Mouse (Mus musculus) embryonic facial prominence, embryonic 13.5 days (tissue): ENCODE measurements around the gene AI182371. TPM values are rescaled to one million over a fixed set of nuclear protein-coding genes. Genes with fewer than 3 reads are reported as not detected.

Source experiments
- ATAC-seq: fragments of 200-750 bp; cut with Nextera tagmentation; 2 replicates; pipeline ENCODE4 v1.8.0; 2017; ENCODE audit warnings: low read depth; ENCODE audit not compliant: insufficient number of reproducible peaks, insufficient read depth, low FRiP score, low TSS enrichment
- H3K27ac ChIP-seq: fragments of 300-500 bp; sonication (generic); 2 replicates; pipeline ENCODE4 v1.5.1; 2015; ENCODE audit warnings: moderate library complexity, mild to moderate bottlenecking, inconsistent platforms
- H3K27me3 ChIP-seq: fragments of 300-500 bp; sonication (generic); 2 replicates; pipeline ENCODE4 v1.6.1; 2015; ENCODE audit warnings: mild to moderate bottlenecking, inconsistent platforms
- H3K36me3 ChIP-seq: fragments of 300-500 bp; sonication (generic); 2 replicates; pipeline ENCODE4 v1.6.1; 2015; ENCODE audit warnings: mild to moderate bottlenecking, inconsistent platforms
- H3K4me1 ChIP-seq: fragments of 300-500 bp; sonication (generic); 2 replicates; pipeline ENCODE4 v1.6.1; 2015; ENCODE audit warnings: inconsistent platforms
- H3K4me2 ChIP-seq: fragments of 300-500 bp; sonication (generic); 2 replicates; pipeline ENCODE4 v1.6.1; 2015; ENCODE audit warnings: moderate library complexity, mild to moderate bottlenecking, inconsistent platforms
- H3K4me3 ChIP-seq: fragments of 300-500 bp; sonication (generic); 2 replicates; pipeline ENCODE4 v1.5.1; 2015; ENCODE audit warnings: mild to moderate bottlenecking, inconsistent platforms
- H3K9ac ChIP-seq: fragments of 300-500 bp; sonication (generic); 2 replicates; pipeline ENCODE4 v1.6.1; 2015; ENCODE audit warnings: mild to moderate bottlenecking, inconsistent platforms
- H3K9me3 ChIP-seq: fragments of 300-500 bp; sonication (generic); 2 replicates; pipeline ENCODE4 v1.6.1; 2016; ENCODE audit warnings: inconsistent platforms
- WGBS: fragments of 180-500 bp; shearing (Covaris S2); methylation state at CpG from one replicate; pipeline ENCODE4 v1.1.7; 2015; ENCODE audit warnings: mixed read lengths; 5-methylcytosine and 5-hydroxymethylcytosine counted together
- polyA plus RNA-seq: library from polyadenylated mRNA; unstranded; fragments of >200 nt; fragmentation: Nextera tagmentation; extraction: Ambion mirVana; gene quantifications from 2 replicates; pipeline ENCODE4 v1.2.1, GENCODE M21; 2015

The AI182371 gene
- polyA plus RNA-seq, 1 experiment from 2014 or later = 0.30 TPM

DNA sequence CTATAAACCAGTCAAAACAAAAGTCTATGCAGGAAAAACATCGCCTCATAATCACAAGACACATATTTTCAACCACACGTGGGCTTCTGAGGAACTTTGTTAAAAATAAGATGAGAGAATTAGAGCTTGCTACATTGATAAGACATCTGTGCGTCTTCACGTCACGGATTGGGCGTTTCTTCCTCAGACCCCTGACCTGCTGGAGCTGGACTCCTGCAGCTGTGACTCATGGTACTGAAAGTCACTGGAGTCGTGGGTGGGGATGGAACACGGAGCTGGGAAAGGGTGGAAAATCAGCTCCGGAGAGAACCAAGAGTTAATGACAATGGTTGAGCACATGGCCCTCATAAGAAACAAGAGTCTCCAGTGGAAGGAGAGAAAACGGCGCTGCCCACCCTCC, 34.2 kb downstream of the AI182371 start:
- ATAC-seq = no peak
- no peaks in the 10 kb centered on the region for H3K36me3 ChIP-seq
- H3K9me3 ChIP-seq = no peaks in the 10 kb centered on the region
- 86% methylated on average over 11 of the region's 11 CpGs for WGBS
- H3K9ac ChIP-seq = no peak overlapping the region
- H3K4me2 ChIP-seq = no peak overlapping the region
- H3K4me3 ChIP-seq = no peak overlapping the region
- no peaks in the 10 kb centered on the region; the same call in 1 of the 2 replicates for H3K4me1 ChIP-seq
- no peak overlapping the region for H3K27ac ChIP-seq
- H3K27me3 ChIP-seq = no peaks in the 10 kb centered on the region

DNA sequence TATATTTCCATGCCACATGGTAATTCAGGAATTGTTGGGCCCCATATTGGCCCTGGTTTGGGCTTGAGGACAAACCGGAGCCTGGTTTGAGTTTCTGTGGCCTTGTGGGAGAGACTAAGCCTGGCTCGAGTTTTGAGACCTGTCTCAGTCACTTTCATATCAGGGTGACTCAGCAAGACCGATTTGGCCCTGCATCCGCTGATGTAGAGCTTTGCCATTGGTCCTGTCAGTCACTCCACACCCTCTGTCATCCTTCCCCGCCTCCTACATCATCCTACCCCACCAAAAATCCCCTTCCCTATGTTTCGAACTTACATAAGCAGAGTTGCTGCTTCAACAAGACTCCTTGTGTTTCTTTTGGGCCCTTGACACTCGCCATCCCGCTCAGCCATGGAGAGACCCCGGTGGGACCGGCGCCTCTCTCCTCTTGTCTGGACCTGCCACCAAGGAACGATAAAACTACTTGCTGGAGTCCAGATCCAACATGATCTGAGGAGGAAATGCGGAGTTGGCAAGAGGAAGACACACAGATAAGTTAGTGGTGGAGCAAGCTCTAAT, 34.7 kb downstream of the AI182371 start:
- Histone ChIP-seq H3K4me1 (no peaks in the 10 kb centered on the region; the same call in 1 of the 2 replicates), H3K9me3 (no peaks in the 10 kb centered on the region), H3K4me2 (no peak overlapping the region), H3K4me3 (no peak overlapping the region), H3K36me3 (no peaks in the 10 kb centered on the region), H3K9ac (no peak overlapping the region), H3K27ac (no peak overlapping the region), H3K27me3 (no peaks in the 10 kb centered on the region)
- 86% methylated on average over 13 of the region's 13 CpGs for WGBS
- ATAC-seq = no peak

DNA sequence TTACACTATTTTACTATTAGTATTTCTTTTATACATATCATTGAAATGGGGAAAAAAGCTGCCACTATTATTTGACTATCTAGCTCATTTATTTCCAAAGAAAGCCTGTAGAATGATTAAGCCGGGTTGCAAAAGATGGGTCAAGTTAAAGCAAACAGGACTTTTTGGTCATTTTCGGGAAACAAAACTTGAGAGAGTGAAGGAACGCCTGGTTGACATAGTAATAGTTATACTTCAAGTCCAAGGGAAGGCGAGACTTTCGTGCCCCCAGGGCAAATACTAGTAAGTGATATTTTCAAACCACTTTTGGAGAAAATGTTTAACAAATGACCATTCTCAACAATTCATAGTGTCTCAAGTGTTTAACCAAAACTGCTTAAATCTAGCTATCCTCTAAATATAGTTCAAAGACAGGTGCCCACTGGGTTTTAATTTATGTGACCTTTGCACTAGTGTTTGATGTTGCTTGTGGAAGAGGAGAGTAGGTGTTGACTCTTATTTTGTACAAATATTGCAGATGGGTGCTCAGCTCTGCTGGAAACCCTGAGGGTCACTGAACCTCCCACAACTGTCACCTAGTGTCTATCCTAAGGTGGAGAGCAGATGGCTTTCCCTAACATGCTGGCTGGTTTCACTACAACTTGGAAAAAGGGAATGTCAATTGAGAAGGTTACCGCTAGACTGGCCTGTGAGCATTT, 37.9 kb downstream of the AI182371 start:
- H3K27me3 ChIP-seq = no peaks in the 10 kb centered on the region
- 79% methylated on average over 6 of the region's 6 CpGs for WGBS
- H3K4me3 ChIP-seq = no peak overlapping the region
- no peaks in the 10 kb centered on the region for H3K9me3 ChIP-seq
- no peak overlapping the region for H3K4me2 ChIP-seq
- H3K4me1 ChIP-seq = no peaks in the 10 kb centered on the region
- no peak overlapping the region for H3K9ac ChIP-seq
- no peak for ATAC-seq
- H3K27ac ChIP-seq = no peak overlapping the region
- no peaks in the 10 kb centered on the region for H3K36me3 ChIP-seq

DNA sequence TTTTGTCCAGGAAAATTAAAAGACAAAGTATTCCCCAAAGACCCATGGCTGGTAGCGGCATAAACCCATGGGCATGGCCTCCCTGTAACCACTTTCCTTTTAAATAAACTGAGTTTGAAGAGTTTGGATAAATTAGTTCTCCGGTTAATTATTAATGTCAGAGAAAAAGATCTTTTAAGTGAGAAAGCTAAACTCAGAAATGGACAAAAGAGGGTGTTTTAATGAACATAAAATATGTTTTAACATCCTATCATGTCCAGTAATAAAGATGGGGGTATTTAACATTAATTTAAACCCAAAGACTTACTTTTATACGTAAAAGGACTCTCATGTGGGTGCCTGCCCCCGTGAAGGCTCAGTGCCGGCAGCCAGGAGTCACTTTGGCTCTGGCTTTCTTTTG, 40.0 kb downstream of the AI182371 start, which contains the start of gene Hc:
Hc (minus strand) TSS at position 101 of the 400 bp plus-strand sequence.
- Histone ChIP-seq H3K9ac (no peak within 1 kb of the TSS), H3K27me3 (no peaks in the 10 kb centered on the region), H3K9me3 (no peaks in the 10 kb centered on the region), H3K4me1 (no peaks in the 10 kb centered on the region), H3K4me3 (no peak within 1 kb of the TSS), H3K4me2 (no peak within 1 kb of the TSS), H3K27ac (no peak within 1 kb of the TSS), H3K36me3 (no peaks in the 10 kb centered on the region)
- 85% methylated on average over 5 of the region's 5 CpGs for WGBS
- ATAC-seq = no peak

DNA sequence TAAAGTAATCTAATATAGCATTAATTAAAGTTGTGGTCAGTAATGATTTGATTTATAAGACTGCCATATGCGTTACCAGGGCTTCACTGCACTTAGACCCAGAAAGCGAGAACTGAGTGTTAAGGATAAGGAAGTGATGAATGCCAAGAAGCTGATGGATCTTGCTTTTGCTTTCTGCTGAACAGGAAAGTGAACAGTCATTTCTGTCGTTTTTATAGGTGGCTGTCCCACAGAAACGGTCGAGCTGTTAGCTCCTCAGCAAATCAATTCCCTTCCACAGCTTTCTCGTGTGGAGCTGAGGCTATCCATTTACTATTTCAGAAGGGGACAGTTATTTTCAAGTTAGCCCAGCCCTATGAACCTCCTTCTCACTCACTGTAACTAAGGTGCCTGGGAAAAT, 40.4 kb downstream of the AI182371 start:
- Histone ChIP-seq H3K4me2 (no peak overlapping the region), H3K27me3 (no peaks in the 10 kb centered on the region), H3K9ac (no peak overlapping the region), H3K36me3 (no peaks in the 10 kb centered on the region), H3K4me3 (no peak overlapping the region), H3K27ac (no peak overlapping the region), H3K4me1 (no peaks in the 10 kb centered on the region), H3K9me3 (no peaks in the 10 kb centered on the region)
- no peak for ATAC-seq
- 71% methylated on average over 6 of the region's 6 CpGs for WGBS

DNA sequence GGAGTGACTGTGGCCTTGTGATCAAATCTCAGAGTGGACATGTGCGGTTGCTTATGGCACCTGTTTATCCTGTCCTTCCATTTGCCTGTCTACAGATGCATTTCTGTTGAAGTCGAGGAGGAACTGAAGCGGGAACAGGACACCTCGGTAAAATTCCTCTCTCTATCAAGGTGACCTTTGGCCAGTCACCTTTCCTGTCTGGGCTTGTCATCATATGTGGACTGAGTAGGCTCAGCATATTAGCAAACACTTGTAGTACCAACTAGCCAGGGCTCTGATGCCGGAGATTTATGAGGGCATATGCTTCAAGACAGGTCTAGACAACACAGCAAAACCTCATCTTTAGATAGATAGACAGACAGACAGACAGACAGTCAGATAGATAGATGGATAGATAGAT, 41.1 kb downstream of the AI182371 start:
- Histone ChIP-seq H3K4me1 (no peaks in the 10 kb centered on the region), H3K36me3 (no peaks in the 10 kb centered on the region), H3K27me3 (no peaks in the 10 kb centered on the region), H3K4me3 (no peak overlapping the region), H3K4me2 (no peak overlapping the region), H3K9me3 (no peaks in the 10 kb centered on the region), H3K27ac (no peak overlapping the region), H3K9ac (no peak overlapping the region)
- ATAC-seq = no peak
- 80% methylated on average over 5 of the region's 5 CpGs for WGBS

DNA sequence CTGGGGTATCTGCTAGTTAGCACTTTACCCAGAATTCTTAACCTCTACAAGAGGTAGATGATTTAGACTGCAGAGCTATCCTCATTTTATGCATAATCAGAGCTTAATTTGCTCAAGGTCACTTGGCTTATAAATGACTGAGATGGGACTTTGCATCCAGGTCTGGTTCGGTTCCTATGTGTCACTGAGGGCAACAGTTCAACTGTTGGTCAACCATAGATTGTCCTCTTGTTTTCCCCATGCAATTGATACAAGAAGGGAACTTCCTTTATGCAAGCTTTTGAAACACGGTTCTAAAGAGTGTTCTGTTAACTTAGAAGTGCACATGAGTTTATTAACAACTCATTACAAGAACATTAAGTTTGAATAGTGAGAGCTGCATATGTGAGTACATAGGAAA, 43.0 kb downstream of the AI182371 start:
- WGBS = 76% methylated on average over 2 of the region's 2 CpGs
- no peaks in the 10 kb centered on the region for H3K4me1 ChIP-seq
- no peak overlapping the region for H3K9ac ChIP-seq
- no peaks in the 10 kb centered on the region for H3K9me3 ChIP-seq
- H3K27ac ChIP-seq = no peak overlapping the region
- no peak for ATAC-seq
- H3K4me3 ChIP-seq = no peak overlapping the region
- H3K27me3 ChIP-seq = no peaks in the 10 kb centered on the region
- no peak overlapping the region for H3K4me2 ChIP-seq
- no peaks in the 10 kb centered on the region for H3K36me3 ChIP-seq

DNA sequence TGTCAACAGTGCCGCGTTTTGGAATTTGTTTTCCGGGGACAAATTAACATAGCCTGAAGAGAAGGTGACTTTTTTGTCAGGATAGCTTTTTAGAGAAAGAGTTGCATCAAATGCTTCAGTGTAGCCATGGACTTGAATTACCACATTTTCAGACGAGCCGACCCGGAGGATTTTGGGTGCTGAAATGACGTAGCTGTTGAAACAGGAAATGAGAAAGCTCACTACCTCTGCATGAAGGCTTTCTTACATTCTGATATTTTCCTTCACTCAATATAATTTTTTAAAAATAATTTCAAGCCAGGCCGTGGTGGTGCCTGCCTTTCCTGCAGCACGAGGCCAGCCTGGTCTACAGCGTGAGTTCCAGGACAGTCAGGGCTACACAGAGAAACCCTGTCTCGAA, 44.1 kb downstream of the AI182371 start:
- H3K4me2 ChIP-seq = no peak overlapping the region
- H3K27me3 ChIP-seq = no peaks in the 10 kb centered on the region
- no peak overlapping the region for H3K9ac ChIP-seq
- no peaks in the 10 kb centered on the region for H3K4me1 ChIP-seq
- no peak overlapping the region for H3K4me3 ChIP-seq
- H3K36me3 ChIP-seq = no peaks in the 10 kb centered on the region
- 83% methylated on average over 11 of the region's 11 CpGs for WGBS
- no peak overlapping the region for H3K27ac ChIP-seq
- no peaks in the 10 kb centered on the region for H3K9me3 ChIP-seq
- no peak for ATAC-seq

DNA sequence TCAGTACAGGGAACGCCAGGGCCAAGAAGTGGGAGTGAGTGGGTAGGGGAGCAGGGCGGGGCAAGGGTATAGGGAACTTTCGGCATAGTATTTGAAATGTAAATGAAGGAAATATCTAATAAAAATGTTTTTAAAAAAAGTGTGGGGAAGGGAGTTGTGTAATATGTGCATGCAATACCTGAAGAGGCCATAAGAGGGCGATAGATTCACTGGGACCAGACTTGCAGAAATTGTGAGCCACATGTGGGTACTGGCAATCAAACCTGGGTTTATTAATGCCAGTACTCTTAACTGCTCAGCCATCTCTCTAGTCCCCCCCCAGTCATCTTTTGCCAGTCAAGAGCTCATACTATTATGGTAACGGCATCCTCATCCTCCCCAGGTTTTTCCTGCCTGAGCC, 52.5 kb downstream of the AI182371 start:
- H3K9me3 ChIP-seq = no peaks in the 10 kb centered on the region
- H3K4me1 ChIP-seq = no peaks in the 10 kb centered on the region
- ATAC-seq = no peak
- H3K36me3 ChIP-seq = no peaks in the 10 kb centered on the region
- H3K9ac ChIP-seq = no peak overlapping the region
- no peak overlapping the region for H3K4me2 ChIP-seq
- 41% methylated on average over 5 of the region's 5 CpGs for WGBS
- no peaks in the 10 kb centered on the region for H3K27me3 ChIP-seq
- H3K27ac ChIP-seq = no peak overlapping the region
- H3K4me3 ChIP-seq = no peak overlapping the region

DNA sequence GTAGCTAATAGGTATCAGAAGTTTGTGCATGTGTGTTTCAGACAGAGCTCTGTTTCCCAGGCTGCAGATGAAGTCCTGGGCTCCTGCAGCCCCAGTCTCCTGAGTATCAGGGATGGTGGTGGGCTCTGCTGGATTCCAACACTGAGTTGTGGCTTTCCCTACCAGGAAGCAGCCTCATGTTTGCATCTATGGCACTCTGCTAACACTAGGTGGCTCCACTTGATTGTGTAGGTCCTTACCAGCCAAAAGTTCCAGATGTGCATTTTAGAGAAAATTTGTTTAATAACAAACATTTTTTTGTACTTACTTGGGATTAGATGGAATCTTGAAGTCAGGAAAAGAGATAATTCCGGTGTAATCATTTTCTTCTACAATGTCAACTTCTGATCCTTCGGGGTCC, 56.4 kb downstream of the AI182371 start:
- WGBS = 61% methylated on average over 2 of the region's 2 CpGs
- no peak for ATAC-seq

DNA sequence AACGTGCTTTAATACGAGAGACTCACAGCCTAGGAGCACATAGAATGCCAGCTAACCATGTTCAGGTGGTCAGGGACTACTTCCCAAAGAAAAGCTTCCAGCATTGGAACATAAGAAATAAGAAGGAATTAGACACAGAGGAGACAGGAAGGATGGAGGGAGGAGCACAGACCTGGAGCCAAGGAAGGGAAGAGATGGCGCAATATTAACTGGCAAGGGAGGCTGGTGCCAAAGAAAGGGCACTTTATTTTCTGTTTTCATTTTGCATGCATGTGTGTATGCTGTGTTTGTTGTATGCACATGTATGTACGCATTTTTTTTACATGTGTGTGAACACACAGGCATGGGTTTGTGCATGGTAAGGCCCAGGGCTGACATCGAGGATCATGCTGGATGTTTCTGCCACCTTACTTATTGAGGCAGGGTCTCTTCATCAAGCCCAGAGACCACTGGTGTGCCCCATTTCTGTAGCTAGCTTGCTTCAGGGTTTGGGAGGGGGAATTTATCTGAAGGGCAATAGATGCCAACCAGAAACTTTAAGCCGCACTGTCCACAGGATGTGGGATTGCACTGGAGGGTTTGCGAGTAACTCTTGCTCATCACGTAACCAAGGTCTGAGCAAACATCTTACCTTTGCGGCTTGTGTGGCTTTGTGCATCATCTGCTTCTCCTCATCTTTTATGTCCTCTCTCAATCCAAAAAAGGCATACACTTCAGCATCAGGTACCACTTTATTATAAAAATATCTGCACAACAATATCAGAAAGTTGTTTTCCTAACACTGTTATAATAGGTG, 62.6 kb downstream of the AI182371 start:
- no peaks in the 10 kb centered on the region for H3K9me3 ChIP-seq
- no peaks in the 10 kb centered on the region for H3K4me1 ChIP-seq
- H3K36me3 ChIP-seq = no peaks in the 10 kb centered on the region
- no peak overlapping the region for H3K27ac ChIP-seq
- H3K4me3 ChIP-seq = no peak overlapping the region
- no peaks in the 10 kb centered on the region for H3K27me3 ChIP-seq
- H3K9ac ChIP-seq = no peak overlapping the region
- 86% methylated on average over 9 of the region's 9 CpGs for WGBS
- H3K4me2 ChIP-seq = no peak overlapping the region
- no peak for ATAC-seq

More for the DNA sequence above, 56.4 kb downstream of the AI182371 start:
- H3K36me3 ChIP-seq = no peaks in the 10 kb centered on the region
- no peaks in the 10 kb centered on the region for H3K9me3 ChIP-seq
- no peak overlapping the region for H3K9ac ChIP-seq
- H3K4me2 ChIP-seq = no peak overlapping the region
- no peak overlapping the region for H3K27ac ChIP-seq
- no peaks in the 10 kb centered on the region for H3K27me3 ChIP-seq
- no peaks in the 10 kb centered on the region for H3K4me1 ChIP-seq
- H3K4me3 ChIP-seq = no peak overlapping the region
